In genomic region chr17:85857705-85858472, GRCm38 (mm10) we compare ENCODE assay signal across 7 mouse cellular contexts.
A peak's percentile ranks its signal among the peaks of the same experiment; 100 is the strongest.
DNase-seq lines count a peak whose midpoint lies in the region; ATAC-seq lines count a peak whose summit lies in the region.

No protein-coding gene starts in this region.

- peak overlapping the region; percentile 44; the same call in 1 of the 2 replicates for H3K27ac ChIP-seq in embryonic facial prominence, embryonic 10.5 days (replicated peaks)
- no peak overlapping the region for H3K27ac ChIP-seq in heart, embryonic 12.5 days (ENCODE audit: poor library complexity, severe bottlenecking)
- H3K27ac ChIP-seq in midbrain, embryonic 15.5 days: no peak overlapping the region
- no peak overlapping the region for H3K27ac ChIP-seq in liver, embryonic 11.5 days (ENCODE audit: low read depth, low read length)

- H3K4me3 ChIP-seq in embryonic facial prominence, embryonic 10.5 days: peak overlapping the region; percentile 19; the same call in 1 of the 2 replicates
- peak overlapping the region; percentile 14 for H3K4me3 ChIP-seq in heart, embryonic 12.5 days
- peak overlapping the region; percentile 10; the same call in 1 of the 2 replicates for H3K4me3 ChIP-seq in midbrain, embryonic 15.5 days
- no peak overlapping the region for H3K4me3 ChIP-seq in liver, embryonic 11.5 days (ENCODE audit: low read depth, low read length)

- no peak for ATAC-seq in heart, embryonic 12.5 days (ENCODE audit: insufficient number of reproducible peaks, low FRiP score)
- ATAC-seq in midbrain, embryonic 15.5 days (replicated peaks): peak; percentile 72
- ATAC-seq in liver, embryonic 11.5 days (replicated peaks; ENCODE audit: low FRiP score): no peak

- H3K4me2 ChIP-seq in heart, embryonic 12.5 days: peak overlapping the region; percentile 58
- peak overlapping the region; percentile 44 for H3K4me2 ChIP-seq in midbrain, embryonic 15.5 days
- H3K4me2 ChIP-seq in liver, embryonic 11.5 days: no peak overlapping the region

- peak; percentile 54 for DNase-seq in brain, adult 2 months (ENCODE audit: low read depth, low spot score)
- peak; percentile 81 for DNase-seq in embryonic facial prominence, embryonic 10.5 days (ENCODE audit: low spot score)
- DNase-seq in kidney, postnatal 25 days: peak; percentile 52 to 61
- no peak for DNase-seq in liver, embryonic 11.5 days (ENCODE audit: low spot score)
- DNase-seq in thymus, postnatal 0 days (ENCODE audit: low spot score): no peak

- no peaks in the 10 kb centered on the region for H3K36me3 ChIP-seq in embryonic facial prominence, embryonic 10.5 days (replicated peaks)
- no peaks in the 10 kb centered on the region for H3K36me3 ChIP-seq in heart, embryonic 12.5 days
- H3K36me3 ChIP-seq in midbrain, embryonic 15.5 days (replicated peaks): no peaks in the 10 kb centered on the region
- H3K36me3 ChIP-seq in liver, embryonic 11.5 days (ENCODE audit: control insufficient read depth, insufficient read depth, low read length): no peaks in the 10 kb centered on the region

- peaks cover 50% of the 10 kb centered on the region for H3K4me1 ChIP-seq in embryonic facial prominence, embryonic 10.5 days
- H3K4me1 ChIP-seq in heart, embryonic 12.5 days (replicated peaks): no peaks in the 10 kb centered on the region
- peaks cover 12% of the 10 kb centered on the region for H3K4me1 ChIP-seq in midbrain, embryonic 15.5 days
- H3K4me1 ChIP-seq in liver, embryonic 11.5 days (replicated peaks; ENCODE audit: control insufficient read depth, insufficient read depth, low read length): no peaks in the 10 kb centered on the region

- H3K27me3 ChIP-seq in embryonic facial prominence, embryonic 10.5 days (replicated peaks; ENCODE audit: low read depth, poor library complexity, severe bottlenecking): peaks cover 27% of the 10 kb centered on the region
- H3K27me3 ChIP-seq in heart, embryonic 12.5 days (replicated peaks): no peaks in the 10 kb centered on the region
- no peaks in the 10 kb centered on the region for H3K27me3 ChIP-seq in midbrain, embryonic 15.5 days (replicated peaks)
- H3K27me3 ChIP-seq in liver, embryonic 11.5 days (replicated peaks; ENCODE audit: control insufficient read depth, insufficient read depth, low read length): no peaks in the 10 kb centered on the region

- WGBS in embryonic facial prominence, embryonic 10.5 days: 17% methylated on average over 22 of the region's 22 CpGs
- WGBS in heart, embryonic 12.5 days: 42% methylated on average over 22 of the region's 22 CpGs
- WGBS in midbrain, embryonic 15.5 days: 27% methylated on average over 22 of the region's 22 CpGs
- 57% methylated on average over 22 of the region's 22 CpGs for whole genome bisulfite sequencing in liver, embryonic 11.5 days

- no peak overlapping the region for H3K9ac ChIP-seq in heart, embryonic 12.5 days
- H3K9ac ChIP-seq in midbrain, embryonic 15.5 days: no peak overlapping the region
- H3K9ac ChIP-seq in liver, embryonic 11.5 days (ENCODE audit: low read depth, low read length): no peak overlapping the region

- no peaks in the 10 kb centered on the region for H3K9me3 ChIP-seq in embryonic facial prominence, embryonic 10.5 days
- H3K9me3 ChIP-seq in heart, embryonic 12.5 days (replicated peaks): no peaks in the 10 kb centered on the region
- H3K9me3 ChIP-seq in midbrain, embryonic 15.5 days: no peaks in the 10 kb centered on the region
- no peaks in the 10 kb centered on the region for H3K9me3 ChIP-seq in liver, embryonic 11.5 days (ENCODE audit: control insufficient read depth, low read length)

Comparison
In these comparisons a context has a peak if more than half of its experiments do, and no peak if none do; other contexts are left out.
1. DNase-seq: peak in brain, adult 2 months (single experiment), embryonic facial prominence, embryonic 10.5 days (single experiment) and kidney, postnatal 25 days (2 of 2); none in liver, embryonic 11.5 days (single experiment) and thymus, postnatal 0 days (single experiment).